Mouse (Mus musculus) MEL (cell line): ENCODE results near the gene Mrpl22. TPM values are rescaled to one million over a fixed set of nuclear protein-coding genes. Genes with fewer than 3 reads are reported as not detected.

ENCODE experiments used
- DNase-seq: peaks from one replicate; pipeline ENCODE4 v3.0.0; 2011; ENCODE audit warnings: low read depth, low spot score
- H3K27ac ChIP-seq: 2 replicates; pipeline ENCODE4 v1.5.1; 2012; ENCODE audit warnings: low read depth, mild to moderate bottlenecking, control low read depth, low read length, moderate library complexity; ENCODE audit not compliant: control insufficient read depth
- H3K27me3 ChIP-seq, 2 experiments: fragments of 150-350 bp in 1 of 2; sonication (generic) in 1 of 2; 2 replicates each; pipeline ENCODE4 v1.6.1; 2012; ENCODE audit warnings: low read length in 2 of 2, mild to moderate bottlenecking in 2 of 2, improper control_type of control experiment in 1 of 2, moderate library complexity in 1 of 2; ENCODE audit not compliant: insufficient read depth in 2 of 2, control insufficient read depth in 1 of 2
- H3K36me3 ChIP-seq, 2 experiments: 2 replicates each; pipeline ENCODE4 v1.6.1; 2012 to 2014; ENCODE audit warnings: low read length in 2 of 2, improper control_type of control experiment in 1 of 2, inconsistent platforms in 1 of 2, mild to moderate bottlenecking in 1 of 2; ENCODE audit not compliant: insufficient read depth in 2 of 2, control insufficient read depth in 1 of 2
- H3K4me1 ChIP-seq, 2 experiments: fragments of 150-350 bp in 1 of 2; sonication (generic) in 1 of 2; 2 replicates each; pipeline ENCODE4 v1.6.1; 2012; ENCODE audit warnings: low read length in 2 of 2, improper control_type of control experiment in 1 of 2, mild to moderate bottlenecking in 1 of 2; ENCODE audit not compliant: insufficient read depth in 2 of 2, control insufficient read depth in 1 of 2
- H3K4me3 ChIP-seq, 2 experiments: fragments of 150-350 bp in 1 of 2; sonication (generic) in 1 of 2; 2 replicates each; pipeline ENCODE4 v1.5.1; 2012; ENCODE audit warnings: low read depth in 2 of 2, low read length in 2 of 2, mild to moderate bottlenecking in 2 of 2, moderate library complexity in 2 of 2, control low read depth in 1 of 2, improper control_type of control experiment in 1 of 2; ENCODE audit not compliant: control insufficient read depth in 1 of 2, insufficient read depth in 1 of 2
- H3K79me2 ChIP-seq: 2 replicates; pipeline ENCODE4 v1.6.1; 2012; ENCODE audit warnings: mild to moderate bottlenecking, low read length, moderate library complexity; ENCODE audit not compliant: control insufficient read depth, poor library complexity, insufficient read depth
- H3K9ac ChIP-seq: 2 replicates; pipeline ENCODE4 v1.6.1; 2012; ENCODE audit warnings: low read depth, mild to moderate bottlenecking, control low read depth, low read length, moderate library complexity; ENCODE audit not compliant: control insufficient read depth, poor library complexity, severe bottlenecking
- H3K9me3 ChIP-seq: fragments of 150-350 bp; sonication (generic); replicated peaks from 2 replicates; pipeline ENCODE4 v1.6.1; 2012; ENCODE audit warnings: mild to moderate bottlenecking, low read length, improper control_type of control experiment, moderate library complexity; ENCODE audit not compliant: insufficient read depth
- BHLHE40 ChIP-seq: IDR thresholded peaks from 2 replicates; pipeline ENCODE4 v1.6.1; 2012; ENCODE audit warnings: low read depth, mild to moderate bottlenecking, inconsistent platforms, low read length, improper control_type of control experiment, borderline replicate concordance
- CHD2 ChIP-seq: IDR thresholded peaks from 2 replicates; pipeline ENCODE4 v1.6.1; 2011; ENCODE audit warnings: low read length, improper control_type of control experiment
- CTCF ChIP-seq, 3 experiments: IDR thresholded peaks in 2 of 3; conservative IDR thresholded peaks in 1 of 3; 2 replicates each; pipeline ENCODE4 v1.5.1; 2011 to 2012; ENCODE audit warnings: low read length in 3 of 3, low read depth in 2 of 3, mild to moderate bottlenecking in 2 of 3, improper control_type of control experiment in 1 of 3, inconsistent platforms in 1 of 3, mixed read lengths in 1 of 3, moderate library complexity in 1 of 3; ENCODE audit not compliant: control insufficient read depth in 1 of 3, insufficient read depth in 1 of 3, poor library complexity in 1 of 3, severe bottlenecking in 1 of 3
- E2F4 ChIP-seq: IDR thresholded peaks from 2 replicates; pipeline ENCODE4 v1.6.1; 2011; ENCODE audit warnings: low read depth, low read length, improper control_type of control experiment, borderline replicate concordance
- GABPA ChIP-seq: IDR thresholded peaks from 2 replicates; pipeline ENCODE4 v1.6.1; 2012; ENCODE audit warnings: low read depth, mild to moderate bottlenecking, inconsistent platforms, low read length, improper control_type of control experiment, moderate library complexity
- HCFC1 ChIP-seq: IDR thresholded peaks from 2 replicates; pipeline ENCODE4 v1.6.1; 2012; ENCODE audit warnings: low read depth, mild to moderate bottlenecking, inconsistent platforms, low read length, improper control_type of control experiment, moderate library complexity
- MAFK ChIP-seq: IDR thresholded peaks from 2 replicates; pipeline ENCODE4 v1.6.1; 2011; ENCODE audit warnings: low read depth, mild to moderate bottlenecking, low read length, improper control_type of control experiment, borderline replicate concordance
- MAX ChIP-seq: IDR thresholded peaks from 2 replicates; pipeline ENCODE4 v1.6.1; 2011; ENCODE audit warnings: low read length, improper control_type of control experiment
- MAZ ChIP-seq: IDR thresholded peaks from 2 replicates; pipeline ENCODE4 v1.6.1; 2012; ENCODE audit warnings: low read depth, mild to moderate bottlenecking, inconsistent platforms, low read length, improper control_type of control experiment
- MEF2A ChIP-seq: IDR thresholded peaks from 2 replicates; pipeline ENCODE4 v1.6.1; 2014; ENCODE audit warnings: low read depth, mild to moderate bottlenecking, inconsistent platforms, low read length, improper control_type of control experiment; ENCODE audit not compliant: poor library complexity, insufficient replicate concordance, severe bottlenecking; ENCODE audit errors: extremely low read depth
- MYB ChIP-seq: IDR thresholded peaks from 2 replicates; pipeline ENCODE4 v1.6.1; 2011; ENCODE audit warnings: mild to moderate bottlenecking, low read depth, low read length, improper control_type of control experiment
- MYC ChIP-seq: IDR thresholded peaks from 2 replicates; pipeline ENCODE4 v1.6.1; 2011; ENCODE audit warnings: low read depth, mild to moderate bottlenecking, low read length, improper control_type of control experiment, moderate library complexity
- NRF1 ChIP-seq: IDR thresholded peaks from 2 replicates; pipeline ENCODE4 v1.6.1; 2014; ENCODE audit warnings: low read depth, mild to moderate bottlenecking, inconsistent platforms, low read length, improper control_type of control experiment, moderate library complexity; ENCODE audit not compliant: poor library complexity, insufficient read depth, severe bottlenecking
- POLR2A ChIP-seq, 2 experiments: IDR thresholded peaks; 2 replicates each; pipeline ENCODE4 v1.6.1; 2011 to 2012; ENCODE audit warnings: low read length in 2 of 2, mild to moderate bottlenecking in 2 of 2, control low read depth in 1 of 2, improper control_type of control experiment in 1 of 2, low read depth in 1 of 2, moderate library complexity in 1 of 2; ENCODE audit not compliant: control insufficient read depth in 1 of 2, insufficient read depth in 1 of 2, poor library complexity in 1 of 2
- POLR2AphosphoS2 ChIP-seq: IDR thresholded peaks from 2 replicates; pipeline ENCODE4 v1.6.1; 2011; ENCODE audit warnings: low read length, improper control_type of control experiment
- POLR2AphosphoS5 ChIP-seq: IDR thresholded peaks from 2 replicates; pipeline ENCODE4 v1.6.1; 2012; ENCODE audit warnings: low read depth, borderline replicate concordance, mild to moderate bottlenecking, inconsistent platforms, low read length, moderate library complexity, mixed read lengths
- RAD21 ChIP-seq: IDR thresholded peaks from 2 replicates; pipeline ENCODE4 v1.6.1; 2011; ENCODE audit warnings: mild to moderate bottlenecking, low read depth, low read length, improper control_type of control experiment
- SIN3A ChIP-seq: IDR thresholded peaks from 2 replicates; pipeline ENCODE4 v1.6.1; 2012; ENCODE audit warnings: low read length, improper control_type of control experiment, inconsistent platforms
- SMC3 ChIP-seq: IDR thresholded peaks from 2 replicates; pipeline ENCODE4 v1.6.1; 2011; ENCODE audit warnings: low read depth, low read length, improper control_type of control experiment
- TAL1 ChIP-seq: IDR thresholded peaks from 2 replicates; pipeline ENCODE4 v1.6.1; 2012; ENCODE audit warnings: mild to moderate bottlenecking, inconsistent platforms, low read length, moderate library complexity, mixed read lengths
- TBP ChIP-seq: IDR thresholded peaks from 2 replicates; pipeline ENCODE4 v1.8.0; 2011; ENCODE audit warnings: low read depth, low read length, improper control_type of control experiment
- TCF12 ChIP-seq: IDR thresholded peaks from 2 replicates; pipeline ENCODE4 v1.6.1; 2014; ENCODE audit warnings: low read depth, mild to moderate bottlenecking, inconsistent platforms, low read length, improper control_type of control experiment, moderate library complexity
- UBTF ChIP-seq: IDR thresholded peaks from 2 replicates; pipeline ENCODE4 v1.6.1; 2012; ENCODE audit warnings: low read depth, mild to moderate bottlenecking, inconsistent platforms, low read length, improper control_type of control experiment, moderate library complexity, borderline replicate concordance; ENCODE audit not compliant: insufficient read depth
- USF2 ChIP-seq, 2 experiments: IDR thresholded peaks; 2 replicates each; pipeline ENCODE4 v1.6.1; 2011 to 2012; ENCODE audit warnings: improper control_type of control experiment in 2 of 2, low read length in 2 of 2, borderline replicate concordance in 1 of 2, inconsistent platforms in 1 of 2, low read depth in 1 of 2, mild to moderate bottlenecking in 1 of 2; ENCODE audit not compliant: insufficient read depth in 1 of 2
- ZKSCAN1 ChIP-seq: IDR thresholded peaks from 2 replicates; pipeline ENCODE4 v1.6.1; 2012; ENCODE audit warnings: low read depth, mild to moderate bottlenecking, inconsistent platforms, low read length, improper control_type of control experiment, moderate library complexity
- ZNF384 ChIP-seq: IDR thresholded peaks from 2 replicates; pipeline ENCODE4 v1.6.1; 2012; ENCODE audit warnings: low read depth, mild to moderate bottlenecking, inconsistent platforms, low read length, improper control_type of control experiment
- polyA plus RNA-seq, 2 experiments: library from polyadenylated mRNA; stranded (reverse) in 1 of 2; unstranded in 1 of 2; fragments of >175 nt in 1 of 2; fragments of >200 nt in 1 of 2; gene quantifications; 2 replicates each; pipeline versions ENCODE4 v1.2.1 to v1.2.4; 2012; ENCODE audit warnings: low replicate concordance in 2 of 2, low read depth in 1 of 2; ENCODE audit not compliant: insufficient read length in 2 of 2, insufficient read depth in 1 of 2, missing spikeins in 1 of 2
- total RNA-seq: library from RNA; depleted of rRNA; stranded (reverse); fragments of 300-350 nt; gene quantifications from 2 replicates; pipeline ENCODE4 v1.2.3, GENCODE M21; 2012

Mrpl22 gene
- total and polyA plus RNA-seq, 3 experiments, result 144 to 187 TPM; not detected in 1

- TF ChIP-seq HCFC1, result no peak
- TF ChIP-seq TCF12, result no peak
- TF ChIP-seq GABPA, result no peak
- no peak for TF ChIP-seq POLR2A (IDR thresholded peaks at IDR 0.05; ENCODE audit: control insufficient read depth in 1 of 2, insufficient read depth in 1 of 2, low read depth in 1 of 2, low read length in 2 of 2, poor library complexity in 1 of 2)
- no peak for TF ChIP-seq USF2 (IDR thresholded peaks at IDR 0.05; ENCODE audit: borderline replicate concordance in 1 of 2, insufficient read depth in 1 of 2, low read depth in 1 of 2, low read length in 2 of 2)
- TF ChIP-seq CHD2, result no peak
- TF ChIP-seq TAL1, result no peak
- TF ChIP-seq SMC3, result no peak
- TF ChIP-seq SIN3A, result no peak
- no peak for TF ChIP-seq MYC
- TF ChIP-seq ZNF384, result no peak
- TF ChIP-seq MYB, result no peak
- TF ChIP-seq POLR2AphosphoS5, result no peak
- TF ChIP-seq BHLHE40, result no peak
Observed at GRCm38 (mm10) chr11:58139466-58139865, 32.0 kb upstream of the Mrpl22 start.

GRCm38 (mm10) chr11:58143704-58144426 is 27.6 kb upstream of the Mrpl22 start:
- peaks cover 0 to 18% of the 10 kb centered on the region in 2 experiments; a peak in 2 of 4 replicates for H3K36me3 ChIP-seq

More at GRCm38 (mm10) chr11:58139466-58139865, 32.0 kb upstream of the Mrpl22 start:
- Histone ChIP-seq H3K36me3 (peaks cover 0 to 25% of the 10 kb centered on the region in 2 experiments; a peak in 2 of 4 replicates), H3K27ac (no peak overlapping the region), H3K9me3 (no peaks in the 10 kb centered on the region), H3K79me2 (no peaks in the 10 kb centered on the region), H3K4me3 (no peak overlapping the region), H3K4me1 (no peaks in the 10 kb centered on the region), H3K27me3 (no peaks in the 10 kb centered on the region), H3K9ac (no peak overlapping the region)
- no peak for DNase-seq

More at GRCm38 (mm10) chr11:58143704-58144426, 27.6 kb upstream of the Mrpl22 start:
- no peaks in the 10 kb centered on the region for H3K9me3 ChIP-seq
- H3K9ac ChIP-seq, result no peak overlapping the region
- no peaks in the 10 kb centered on the region for H3K27me3 ChIP-seq
- TF ChIP-seq MEF2A, result no peak
- no peak for TF ChIP-seq RAD21
- no peak for TF ChIP-seq TCF12
- TF ChIP-seq POLR2AphosphoS2, result no peak
- TF ChIP-seq HCFC1, result no peak
- TF ChIP-seq SIN3A, result no peak
- TF ChIP-seq E2F4, result no peak
- no peak for TF ChIP-seq UBTF
- no peak for TF ChIP-seq TBP
- TF ChIP-seq MAFK, result no peak
- TF ChIP-seq NRF1, result no peak
- no peak for TF ChIP-seq POLR2A (IDR thresholded peaks at IDR 0.05; ENCODE audit: control insufficient read depth in 1 of 2, insufficient read depth in 1 of 2, low read depth in 1 of 2, low read length in 2 of 2, poor library complexity in 1 of 2)
- no peak for TF ChIP-seq MAZ
- no peak for TF ChIP-seq MAX
- TF ChIP-seq ZKSCAN1, result no peak
- no peak for TF ChIP-seq CTCF (IDR thresholded peaks at IDR 0.05 in 2 of 3, conservative IDR thresholded peaks at IDR 0.05 in 1 of 3; ENCODE audit: control insufficient read depth in 1 of 3, insufficient read depth in 1 of 3, low read depth in 2 of 3, low read length in 3 of 3, poor library complexity in 1 of 3, severe bottlenecking in 1 of 3)
- H3K4me1 ChIP-seq, result no peaks in the 10 kb centered on the region
- peak; percentile 40 for DNase-seq
- no peak overlapping the region for H3K27ac ChIP-seq
- no peak overlapping the region for H3K4me3 ChIP-seq
- H3K79me2 ChIP-seq, result no peaks in the 10 kb centered on the region
